Mouse (Mus musculus): Measurements from ENCODE around the gene Mrps12.

The Mrps12 gene

GRCm38 (mm10) chr7:28758623-28759022, 17.0 kb upstream of the Mrps12 start:
- DNase-seq (ENCODE audit: low spot score), result no peak

GRCm38 (mm10) chr7:28756079-28756478, 14.5 kb upstream of the Mrps12 start, which contains the start of gene Ccer2:
Gene Ccer2, plus strand, starts transcription at chr7:28756174.
- no peak for DNase-seq (ENCODE audit: low spot score)

GRCm38 (mm10) chr7:28749935-28750334, 8.3 kb upstream of the Mrps12 start:
- no peak for DNase-seq (ENCODE audit: low spot score)

- no peak for DNase-seq (ENCODE audit: low spot score)
Measured at GRCm38 (mm10) chr7:28741368-28741708, 282 bp downstream of the Mrps12 start.

- DNase-seq (ENCODE audit: low spot score), result no peak
Measured at GRCm38 (mm10) chr7:28740949-28741348, 671 bp downstream of the Mrps12 start.

- no peak for DNase-seq (ENCODE audit: low spot score)
Measured at GRCm38 (mm10) chr7:28739829-28740228, 1.8 kb downstream of the Mrps12 start.

- no peak for DNase-seq (ENCODE audit: low spot score)
Measured at GRCm38 (mm10) chr7:28735701-28736100, 5.9 kb downstream of the Mrps12 start.

GRCm38 (mm10) chr7:28733211-28733610, 8.4 kb downstream of the Mrps12 start:
- DNase-seq (ENCODE audit: low spot score), result no peak

GRCm38 (mm10) chr7:28732341-28733142, 9.1 kb downstream of the Mrps12 start:
- no peak for DNase-seq (ENCODE audit: low spot score)

- peak; percentile 14 for DNase-seq (ENCODE audit: low spot score)
Measured at GRCm38 (mm10) chr7:28727649-28728340, 13.8 kb downstream of the Mrps12 start.

- DNase-seq (ENCODE audit: low spot score), result peak; percentile 34
Measured at GRCm38 (mm10) chr7:28726600-28726999, 15.0 kb downstream of the Mrps12 start.

- no peak for DNase-seq (ENCODE audit: low spot score)
Measured at GRCm38 (mm10) chr7:28724613-28725012, 17.0 kb downstream of the Mrps12 start.

GRCm38 (mm10) chr7:28722079-28722478, 19.5 kb downstream of the Mrps12 start:
- no peak for DNase-seq (ENCODE audit: low spot score)

- no peak for DNase-seq (ENCODE audit: low spot score)
Measured at GRCm38 (mm10) chr7:28720753-28721537, 20.7 kb downstream of the Mrps12 start.

- DNase-seq (ENCODE audit: low spot score), result no peak
Measured at GRCm38 (mm10) chr7:28719650-28720049, 22.0 kb downstream of the Mrps12 start.

GRCm38 (mm10) chr7:28719159-28719558, 22.5 kb downstream of the Mrps12 start:
- DNase-seq (ENCODE audit: low spot score), result no peak

- no peak for DNase-seq (ENCODE audit: low spot score)
Measured at GRCm38 (mm10) chr7:28717726-28718125, 23.9 kb downstream of the Mrps12 start.

GRCm38 (mm10) chr7:28716590-28717281, 24.9 kb downstream of the Mrps12 start, which contains the start of gene Fbxo17:
Gene Fbxo17, plus strand, starts transcription at chr7:28716804.
- DNase-seq (ENCODE audit: low spot score), result peak; percentile 43

GRCm38 (mm10) chr7:28715598-28715997, 26.0 kb downstream of the Mrps12 start:
- no peak for DNase-seq (ENCODE audit: low spot score)

GRCm38 (mm10) chr7:28714667-28715066, 27.0 kb downstream of the Mrps12 start:
- DNase-seq (ENCODE audit: low spot score), result no peak

- no peak for DNase-seq (ENCODE audit: low spot score)
Measured at GRCm38 (mm10) chr7:28710962-28711361, 30.7 kb downstream of the Mrps12 start.

GRCm38 (mm10) chr7:28709454-28709853, 32.2 kb downstream of the Mrps12 start:
- DNase-seq (ENCODE audit: low spot score), result no peak

Measured in adipocyte (in vitro differentiated cells).